Mouse (Mus musculus) small intestine, adult 2 months (tissue): ENCODE measurements around the gene Abcb9. TPM values are rescaled to one million over a fixed set of nuclear protein-coding genes. Genes with fewer than 3 reads are reported as not detected.

Source experiments
- H3K27ac ChIP-seq: fragments of 200-500 bp; 2 replicates; pipeline ENCODE4 v1.5.1; 2012; ENCODE audit warnings: low read depth, low read length, control low read depth, inconsistent platforms; ENCODE audit not compliant: insufficient read depth
- H3K27me3 ChIP-seq: fragments of 200-500 bp; 2 replicates; pipeline ENCODE4 v1.6.1; 2012; ENCODE audit warnings: mild to moderate bottlenecking, moderate library complexity, low read length, inconsistent platforms; ENCODE audit not compliant: control insufficient read depth, insufficient read depth
- H3K36me3 ChIP-seq: fragments of 200-500 bp; 2 replicates; pipeline ENCODE4 v1.6.1; 2012; ENCODE audit warnings: mild to moderate bottlenecking, low read length, control low read depth, inconsistent platforms; ENCODE audit not compliant: control insufficient read depth, insufficient read depth
- H3K4me1 ChIP-seq: fragments of 200-500 bp; 2 replicates; pipeline ENCODE4 v1.6.1; 2012; ENCODE audit warnings: low read length, inconsistent platforms, mixed read lengths; ENCODE audit not compliant: control insufficient read depth, insufficient read depth, insufficient read length
- H3K4me3 ChIP-seq: fragments of 200-500 bp; 2 replicates; pipeline ENCODE4 v1.5.1; 2012; ENCODE audit warnings: low read depth, mild to moderate bottlenecking, control low read depth, inconsistent platforms, low read length, moderate library complexity
- CTCF ChIP-seq: fragments of 200-500 bp; IDR thresholded peaks from 2 replicates; pipeline ENCODE4 v1.5.1; 2012; ENCODE audit warnings: low read depth, mild to moderate bottlenecking, control low read depth, inconsistent platforms, low read length, moderate library complexity, mixed read lengths; ENCODE audit not compliant: insufficient replicate concordance, insufficient read length; ENCODE audit errors: extremely low read depth
- POLR2A ChIP-seq: fragments of 200-500 bp; IDR thresholded peaks from 2 replicates; pipeline ENCODE4 v1.6.1; 2012; ENCODE audit warnings: low read depth, mild to moderate bottlenecking, control low read depth, inconsistent platforms, low read length, moderate library complexity
- WGBS: fragments of 180-500 bp; shearing (Covaris S2); methylation state at CpG from one replicate; pipeline ENCODE4 v1.1.7; 2018; 5-methylcytosine and 5-hydroxymethylcytosine counted together
- polyA plus RNA-seq: library from polyadenylated mRNA; depleted of rRNA; stranded (reverse); fragments of >200 nt; gene quantifications from 2 replicates; pipeline ENCODE4 v1.2.3, GENCODE M21; 2012

Gene Abcb9
- polyA plus RNA-seq, 1 experiment: 21.2 TPM

DNA sequence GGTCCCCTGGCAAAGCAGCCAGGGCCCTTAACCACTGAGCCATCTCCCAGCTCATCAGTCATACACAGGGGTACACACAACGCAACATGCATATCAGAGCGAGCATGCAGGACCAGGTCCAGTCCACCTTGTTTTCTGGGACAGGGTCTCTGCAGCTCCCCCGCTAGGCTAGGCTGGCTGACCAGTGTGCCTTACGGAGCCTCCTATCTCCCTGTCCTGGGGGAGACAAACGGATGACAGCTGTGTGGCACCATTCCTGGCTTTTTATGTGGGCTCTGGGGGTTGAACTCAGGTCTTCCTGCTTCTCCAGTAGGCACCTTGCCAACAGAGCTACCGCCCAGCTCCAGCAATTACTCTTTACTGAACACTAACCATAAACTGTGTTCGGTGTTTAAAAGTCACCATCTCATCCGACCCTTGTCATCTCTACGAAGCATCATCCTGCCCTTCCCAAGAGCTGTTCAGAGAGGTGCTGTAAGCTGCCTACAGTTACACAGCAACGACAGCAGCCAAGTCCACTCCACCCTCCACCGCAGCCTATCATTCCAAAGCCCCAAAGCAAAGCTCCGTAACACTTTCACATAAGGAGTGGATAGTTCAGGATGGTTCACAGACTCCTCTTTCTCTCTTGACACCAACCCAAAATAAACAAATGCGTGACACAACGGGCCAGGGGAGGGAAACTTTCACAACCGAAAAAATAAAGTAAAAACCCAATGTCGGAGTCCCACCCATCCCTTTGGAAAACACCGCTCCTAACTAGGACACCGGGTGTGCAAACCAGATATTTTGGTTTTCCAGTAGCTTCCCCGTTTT is 66.2 kb downstream of the Abcb9 start:
- Histone ChIP-seq H3K4me1 (peaks cover 32% of the 10 kb centered on the region), H3K36me3 (no peaks in the 10 kb centered on the region), H3K27me3 (no peaks in the 10 kb centered on the region), H3K27ac (peak overlapping the region; percentile 10; the same call in 1 of the 2 replicates), H3K4me3 (peak overlapping the region; percentile 7; the same call in 1 of the 2 replicates)
- TF ChIP-seq POLR2A (no peak), CTCF (no peak)
- 45% methylated on average over 19 of the region's 19 CpGs for WGBS

DNA sequence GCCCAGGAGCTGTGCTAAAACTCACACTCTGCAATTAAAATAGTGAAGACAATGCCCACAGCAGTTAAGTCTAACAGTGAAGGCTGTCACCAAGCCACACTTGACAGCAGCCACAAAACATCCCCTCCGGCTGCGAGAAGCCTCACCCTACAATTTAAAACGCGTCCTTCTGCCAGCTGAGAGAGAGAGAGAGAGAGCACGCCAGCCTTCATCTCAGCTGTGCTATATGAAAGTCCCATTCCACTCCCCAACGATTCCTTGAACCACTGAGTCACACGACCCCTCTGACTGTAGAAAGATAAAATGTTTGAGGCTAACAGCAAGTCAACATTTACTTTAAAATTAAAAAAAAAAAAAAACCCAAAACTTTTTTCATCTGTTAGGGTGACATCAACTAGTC is 66.9 kb downstream of the Abcb9 start:
- 55% methylated on average over 7 of the region's 7 CpGs for WGBS
- Histone ChIP-seq H3K27me3 (no peaks in the 10 kb centered on the region), H3K4me1 (peaks cover 32% of the 10 kb centered on the region), H3K27ac (no peak overlapping the region), H3K36me3 (no peaks in the 10 kb centered on the region), H3K4me3 (no peak overlapping the region)
- TF ChIP-seq POLR2A (no peak), CTCF (no peak)

DNA sequence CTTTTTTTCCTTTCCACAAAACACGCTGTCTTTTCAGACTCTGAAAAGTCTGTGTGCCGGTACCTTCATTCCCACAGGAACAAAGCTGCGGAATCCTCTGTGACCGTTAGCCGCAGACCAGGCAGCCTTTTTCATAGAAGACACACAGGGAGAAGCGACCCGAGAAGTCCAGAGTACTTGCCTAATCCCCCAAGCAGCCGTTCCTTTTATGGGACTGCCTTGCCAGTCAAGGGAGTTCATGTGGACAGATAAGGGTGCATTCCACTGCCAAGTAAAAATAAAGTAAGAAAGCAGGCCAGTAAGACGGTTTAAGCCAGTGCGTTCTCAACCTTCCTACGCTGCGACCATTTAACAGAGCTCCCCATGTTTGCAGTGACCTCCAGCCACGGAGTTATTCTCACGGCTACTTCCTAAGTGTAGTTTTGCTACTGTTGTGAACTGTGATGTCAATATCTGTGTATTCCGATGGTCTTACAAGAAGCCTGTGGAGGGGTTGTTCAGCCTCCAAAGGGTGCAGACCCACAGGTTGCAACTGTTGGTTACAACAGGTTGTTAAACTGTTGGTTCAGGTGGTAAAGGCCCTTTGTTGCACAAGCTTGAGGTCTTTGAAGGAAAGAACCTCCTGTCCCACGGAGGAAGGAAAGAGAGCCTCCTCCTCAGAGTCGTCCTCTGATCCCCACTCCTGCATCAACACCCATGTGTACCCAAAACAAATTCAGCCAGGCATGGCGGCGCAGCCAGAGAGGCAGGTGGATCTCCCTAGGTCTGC is 67.7 kb downstream of the Abcb9 start:
- WGBS: 50% methylated on average over 19 of the region's 19 CpGs
- TF ChIP-seq POLR2A (no peak), CTCF (no peak)
- no peaks in the 10 kb centered on the region for H3K36me3 ChIP-seq
- H3K4me3 ChIP-seq: no peak overlapping the region
- H3K27me3 ChIP-seq: no peaks in the 10 kb centered on the region
- 0 out of 2 replicates have a peak overlapping the region, but pooled peaks have one; percentile 18 for H3K27ac ChIP-seq
- H3K4me1 ChIP-seq: peaks cover 32% of the 10 kb centered on the region

DNA sequence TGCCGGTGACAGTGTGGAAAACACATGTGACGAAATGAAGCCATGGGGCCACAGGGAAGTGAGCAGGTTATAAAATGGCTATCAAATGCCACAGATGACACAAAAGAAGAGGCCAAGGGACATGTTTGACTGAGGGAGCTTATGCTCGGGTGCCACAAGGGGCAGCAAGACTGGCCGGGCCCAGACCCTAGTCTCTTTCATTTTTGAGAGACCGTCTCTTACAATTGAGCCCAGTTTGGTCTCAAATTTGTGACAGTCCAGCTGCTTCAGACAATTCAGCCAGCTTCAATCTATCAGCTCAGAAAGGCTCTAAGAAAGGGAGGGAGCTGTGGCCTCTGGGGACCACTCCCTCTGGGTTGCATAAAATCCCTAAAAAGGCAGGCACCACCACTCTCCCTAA is 69.0 kb downstream of the Abcb9 start:
- Histone ChIP-seq H3K4me3 (no peak overlapping the region), H3K27ac (no peak overlapping the region), H3K4me1 (peaks cover 33% of the 10 kb centered on the region), H3K36me3 (no peaks in the 10 kb centered on the region), H3K27me3 (no peaks in the 10 kb centered on the region)
- WGBS: 82% methylated on average over 5 of the region's 5 CpGs
- no peak for TF ChIP-seq CTCF
- no peak for TF ChIP-seq POLR2A

DNA sequence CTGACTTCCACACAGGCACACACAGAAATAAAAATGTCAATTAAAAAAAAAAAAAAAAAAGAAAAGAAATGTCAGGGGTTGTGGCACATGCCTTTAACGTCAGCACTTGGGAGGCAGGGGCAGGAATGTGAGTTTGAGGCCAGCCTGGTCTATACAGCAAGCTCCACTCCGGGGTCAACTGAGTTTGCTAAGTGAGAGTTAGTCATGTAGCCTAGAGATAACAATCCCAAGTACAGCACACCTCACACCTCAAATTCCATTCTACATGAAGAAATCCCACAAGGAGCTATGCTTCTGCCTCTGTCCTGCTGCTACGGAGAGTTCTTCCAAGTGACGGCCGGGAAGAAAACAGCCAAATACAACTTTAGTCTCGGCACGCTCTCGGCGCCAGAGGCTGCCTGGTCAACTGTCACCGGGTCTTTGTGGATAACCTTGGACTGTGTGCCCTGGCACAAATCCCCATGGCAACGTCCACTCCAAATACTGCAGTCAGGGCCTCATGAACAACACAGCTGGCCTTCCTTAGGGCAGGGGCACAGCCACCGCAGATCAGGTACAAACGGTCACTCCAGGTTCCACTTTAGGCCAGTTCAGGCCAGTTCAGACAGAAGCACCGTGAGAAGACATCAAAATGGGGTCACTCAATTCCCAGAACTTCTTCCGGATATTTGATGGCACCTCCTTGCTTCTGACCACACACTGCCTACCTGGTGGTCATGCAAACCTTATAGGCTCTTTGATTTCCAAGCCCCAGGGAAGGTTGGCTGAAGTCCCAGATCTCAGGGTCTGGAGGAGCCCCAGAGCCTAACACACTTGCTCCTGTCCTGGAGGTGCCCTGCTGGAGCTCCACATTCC is 69.8 kb downstream of the Abcb9 start:
- no peak overlapping the region for H3K4me3 ChIP-seq
- no peak for TF ChIP-seq POLR2A
- no peak for TF ChIP-seq CTCF
- 87% methylated on average over 15 of the region's 15 CpGs for WGBS
- H3K27ac ChIP-seq: no peak overlapping the region
- peaks cover 31% of the 10 kb centered on the region for H3K4me1 ChIP-seq
- H3K27me3 ChIP-seq: no peaks in the 10 kb centered on the region
- peaks cover 2% of the 10 kb centered on the region; the same call in 1 of the 2 replicates for H3K36me3 ChIP-seq

DNA sequence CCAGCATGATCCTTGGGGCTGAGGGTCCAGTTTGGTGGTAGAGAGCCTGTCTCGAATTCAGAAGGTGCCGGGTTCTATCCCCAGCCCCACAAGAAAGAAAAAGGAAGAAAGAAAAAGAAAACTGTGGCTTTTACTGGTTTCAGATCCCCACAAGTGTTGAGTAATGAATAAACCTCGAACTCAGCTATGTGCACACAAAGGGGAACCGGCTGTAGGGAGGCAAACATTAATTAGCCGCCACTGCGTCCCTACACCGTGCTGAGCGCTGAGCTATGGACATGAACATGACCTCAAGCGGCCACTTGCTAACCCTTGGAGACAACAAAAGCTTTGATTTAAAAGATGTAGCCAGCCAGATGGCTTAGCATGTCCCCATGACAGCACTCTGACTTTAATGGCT is 70.5 kb downstream of the Abcb9 start:
- peaks cover 2% of the 10 kb centered on the region; the same call in 1 of the 2 replicates for H3K36me3 ChIP-seq
- 70% methylated on average over 9 of the region's 9 CpGs for WGBS
- TF ChIP-seq POLR2A (no peak), CTCF (no peak)
- H3K27ac ChIP-seq: no peak overlapping the region
- H3K4me3 ChIP-seq: no peak overlapping the region
- H3K4me1 ChIP-seq: peaks cover 29% of the 10 kb centered on the region
- no peaks in the 10 kb centered on the region for H3K27me3 ChIP-seq
